Mouse (Mus musculus) C2C12 (cell line): Measurements from ENCODE around the gene Prodh2. TPM values are rescaled to one million over a fixed set of nuclear protein-coding genes. Genes with fewer than 3 reads are reported as not detected.

Experiments used
- H3K27me3 ChIP-seq: one replicate; pipeline ENCODE4 v1.6.1; 2011; ENCODE audit not compliant: control insufficient read depth, insufficient read depth, insufficient read length
- H3K36me3 ChIP-seq: one replicate; pipeline ENCODE4 v1.6.1; 2011; ENCODE audit not compliant: control insufficient read depth, insufficient read depth
- H3K4me3 ChIP-seq: one replicate; pipeline ENCODE4 v1.5.1; 2011; ENCODE audit warnings: mild to moderate bottlenecking, control low read depth; ENCODE audit not compliant: poor library complexity, insufficient read depth, severe bottlenecking
- H3K79me2 ChIP-seq: one replicate; pipeline ENCODE4 v1.6.1; 2011; ENCODE audit not compliant: control insufficient read depth, insufficient read depth
- H3K79me3 ChIP-seq: one replicate; pipeline ENCODE4 v1.6.1; 2011; ENCODE audit warnings: low read depth, control low read depth
- H3ac ChIP-seq: one replicate; pipeline ENCODE3; 2011; ENCODE audit warnings: low read depth; ENCODE audit not compliant: control insufficient read depth, insufficient read length
- CEBPB ChIP-seq: IDR thresholded peaks from one replicate; pipeline ENCODE4 v1.6.1; 2011; ENCODE audit warnings: low read depth, mild to moderate bottlenecking, control low read depth, moderate library complexity
- CTCF ChIP-seq: IDR thresholded peaks from one replicate; pipeline ENCODE4 v1.5.1; 2011; ENCODE audit not compliant: control insufficient read depth, insufficient read depth, insufficient read length
- FOSL1 ChIP-seq: IDR thresholded peaks from one replicate; pipeline ENCODE4 v1.8.0; 2011; ENCODE audit warnings: mild to moderate bottlenecking, low read length; ENCODE audit not compliant: poor library complexity, insufficient read depth, severe bottlenecking
- MAX ChIP-seq: IDR thresholded peaks from one replicate; pipeline ENCODE4 v1.6.1; 2011; ENCODE audit warnings: mild to moderate bottlenecking, control low read depth
- MYOD1 ChIP-seq: IDR thresholded peaks from one replicate; pipeline ENCODE4 v1.6.1; 2011; ENCODE audit warnings: low read depth; ENCODE audit not compliant: control insufficient read depth, insufficient read length
- MYOG ChIP-seq: IDR thresholded peaks from one replicate; pipeline ENCODE4 v1.6.1; 2011; ENCODE audit not compliant: control insufficient read depth, insufficient read length; ENCODE audit errors: extremely low read depth
- USF1 ChIP-seq: IDR thresholded peaks from one replicate; pipeline ENCODE4 v1.6.1; 2011; ENCODE audit warnings: low read depth, mild to moderate bottlenecking, control low read depth, moderate library complexity
- polyA plus RNA-seq: library from polyadenylated mRNA; unstranded; fragments of >200 nt; fragmentation: generic; extraction: Trizol; gene quantifications from one replicate; pipeline ENCODE4 v1.2.1, GENCODE M21; 2012; ENCODE audit warnings: missing spikeins

The Prodh2 gene
- polyA plus RNA-seq, 1 experiment: 0.02 TPM

DNA sequence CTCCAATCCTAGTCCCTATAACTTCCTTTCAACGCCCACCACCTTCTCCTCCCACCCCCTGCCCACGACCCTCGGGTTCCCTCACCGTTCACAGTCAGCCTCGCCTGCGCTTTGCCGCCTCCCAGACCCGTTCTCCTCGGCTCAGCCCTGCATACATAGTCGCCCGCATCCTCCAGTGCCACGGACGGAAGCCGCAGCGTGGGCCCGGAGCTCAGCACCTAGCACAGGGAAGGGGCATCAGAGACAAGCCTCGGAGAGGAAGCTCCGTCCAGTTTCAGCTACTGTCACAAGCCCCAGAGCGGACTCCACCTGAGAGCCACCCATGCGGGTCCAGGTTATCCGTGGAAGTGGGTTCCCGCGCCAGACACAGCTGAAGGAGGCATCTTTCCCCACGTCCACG lies 40.1 kb upstream of the Prodh2 start:
- no peaks in the 10 kb centered on the region for H3K79me2 ChIP-seq
- no peak overlapping the region for H3ac ChIP-seq
- no peak overlapping the region for H3K4me3 ChIP-seq
- TF ChIP-seq USF1: no peak
- TF ChIP-seq MYOD1: no peak
- TF ChIP-seq FOSL1: no peak
- no peak for TF ChIP-seq CEBPB
- TF ChIP-seq MYOG: no peak
- TF ChIP-seq MAX: no peak
- no peaks in the 10 kb centered on the region for H3K79me3 ChIP-seq
- H3K27me3 ChIP-seq: peaks cover 61% of the 10 kb centered on the region
- H3K36me3 ChIP-seq: no peaks in the 10 kb centered on the region

GRCm38 (mm10) chr7:30453766-30454165 lies 39.7 kb upstream of the Prodh2 start:
- TF ChIP-seq MAX: no peak
- no peak for TF ChIP-seq CTCF
- TF ChIP-seq MYOG: no peak
- TF ChIP-seq MYOD1: no peak
- TF ChIP-seq FOSL1: no peak
- Histone ChIP-seq H3ac (no peak overlapping the region), H3K79me2 (no peaks in the 10 kb centered on the region), H3K36me3 (no peaks in the 10 kb centered on the region), H3K27me3 (peaks cover 62% of the 10 kb centered on the region), H3K79me3 (no peaks in the 10 kb centered on the region), H3K4me3 (no peak overlapping the region)

DNA sequence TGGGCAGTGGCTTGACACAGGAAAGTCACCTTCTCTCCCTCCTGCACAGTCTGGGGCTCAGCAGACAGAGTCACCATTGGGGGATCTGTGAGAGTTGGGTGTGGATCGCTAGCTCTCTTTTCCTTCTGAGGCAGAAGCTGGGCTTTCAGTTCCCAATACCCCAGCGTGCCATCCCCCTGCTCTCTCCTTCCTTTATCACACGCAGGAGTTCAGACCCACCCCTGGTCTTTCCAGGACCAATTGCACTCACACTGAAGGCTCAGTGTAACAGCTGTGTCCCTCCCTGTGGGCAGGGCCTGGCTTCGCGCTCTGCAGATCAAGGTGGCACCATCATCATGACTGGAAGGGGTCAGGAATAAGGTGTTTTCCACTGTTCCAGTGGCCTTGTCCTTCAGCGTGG lies 39.2 kb upstream of the Prodh2 start:
- Histone ChIP-seq H3K79me3 (no peaks in the 10 kb centered on the region), H3K36me3 (no peaks in the 10 kb centered on the region), H3K27me3 (peaks cover 67% of the 10 kb centered on the region), H3K4me3 (no peak overlapping the region), H3ac (no peak overlapping the region), H3K79me2 (no peaks in the 10 kb centered on the region)
- TF ChIP-seq FOSL1 (no peak), USF1 (no peak), MYOG (no peak), MYOD1 (no peak), CTCF (no peak), MAX (no peak), CEBPB (no peak)

DNA sequence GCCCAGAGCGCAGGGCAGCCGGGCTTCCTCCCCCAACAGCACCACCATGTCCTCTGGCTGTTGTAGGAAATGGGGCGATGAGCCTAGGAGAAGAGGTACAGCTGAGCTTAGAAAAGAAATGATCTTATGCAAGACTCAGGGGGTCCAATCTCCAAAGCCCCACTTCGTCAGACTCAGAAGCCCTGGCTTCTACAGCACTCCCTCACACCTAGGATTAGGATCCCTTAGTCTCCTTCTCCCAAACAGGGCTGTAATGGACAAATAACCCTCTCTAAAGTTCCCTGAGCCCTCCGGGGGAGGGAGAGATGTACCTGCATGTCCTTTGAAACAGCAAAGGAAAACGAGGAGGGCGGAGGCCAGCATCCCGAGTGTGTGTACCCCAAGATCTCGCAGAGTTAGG lies 36.9 kb upstream of the Prodh2 start:
- H3K79me2 ChIP-seq: no peaks in the 10 kb centered on the region
- no peak overlapping the region for H3K4me3 ChIP-seq
- no peaks in the 10 kb centered on the region for H3K79me3 ChIP-seq
- TF ChIP-seq MYOD1 (no peak), CEBPB (no peak), MAX (no peak), FOSL1 (no peak), USF1 (no peak), MYOG (no peak), CTCF (no peak)
- peaks cover 83% of the 10 kb centered on the region for H3K27me3 ChIP-seq
- H3K36me3 ChIP-seq: no peaks in the 10 kb centered on the region
- no peak overlapping the region for H3ac ChIP-seq

DNA sequence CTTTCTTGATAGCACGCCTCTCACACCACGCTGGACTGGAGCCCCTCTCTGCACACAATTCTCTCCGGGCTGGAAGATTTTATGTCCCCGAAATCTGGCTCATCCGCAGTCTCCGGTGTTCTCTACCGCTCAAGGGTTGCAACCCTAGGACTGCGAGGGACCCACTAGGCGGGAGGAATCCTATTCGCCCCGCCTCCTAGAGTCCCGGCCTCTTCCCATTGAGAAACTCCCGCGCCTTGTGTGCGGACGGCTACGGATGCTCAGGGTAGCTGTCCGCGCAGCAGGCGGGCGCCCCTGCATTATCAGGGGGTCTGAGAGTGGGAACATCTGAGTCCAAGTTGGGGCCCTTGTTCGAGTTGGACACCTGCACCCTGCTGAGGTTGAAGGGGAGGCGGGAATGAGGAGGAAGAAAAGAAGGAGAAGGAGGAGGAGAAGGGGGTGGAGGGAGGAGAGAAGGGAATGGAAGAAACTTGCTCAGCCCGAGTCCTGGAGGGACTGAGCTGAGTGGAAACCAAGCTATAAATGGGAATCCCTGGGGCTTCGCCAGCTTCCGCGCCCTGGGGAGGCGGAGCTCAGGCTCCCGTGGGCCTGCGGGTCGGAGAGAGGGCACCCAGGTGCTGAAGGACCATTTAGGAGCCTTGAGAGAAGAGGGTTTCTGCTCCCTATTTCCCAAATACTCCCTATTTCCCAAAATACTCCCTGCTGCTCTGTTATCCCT lies 36.4 kb upstream of the Prodh2 start:
- Histone ChIP-seq H3ac (no peak overlapping the region), H3K36me3 (no peaks in the 10 kb centered on the region), H3K79me2 (no peaks in the 10 kb centered on the region), H3K4me3 (no peak overlapping the region), H3K27me3 (peaks cover 83% of the 10 kb centered on the region), H3K79me3 (no peaks in the 10 kb centered on the region)
- TF ChIP-seq CTCF: no peak
- no peak for TF ChIP-seq MYOG
- no peak for TF ChIP-seq USF1
- no peak for TF ChIP-seq FOSL1
- TF ChIP-seq CEBPB: no peak
- TF ChIP-seq MAX: no peak
- TF ChIP-seq MYOD1: no peak

GRCm38 (mm10) chr7:30457629-30458330 lies 35.6 kb upstream of the Prodh2 start, which contains the start of the genes Kirrel2 and Nphs1:
Gene Kirrel2 (minus strand): TSS chr7:30457690.
Gene Nphs1 (plus strand): TSS chr7:30458315.
- H3K4me3 ChIP-seq: no peak within 1 kb of the TSS
- no peak for TF ChIP-seq FOSL1
- no peak for TF ChIP-seq CEBPB

More at GRCm38 (mm10) chr7:30457629-30458330, 35.6 kb upstream of the Prodh2 start, which contains the start of the genes Kirrel2 and Nphs1:
- Histone ChIP-seq H3K36me3 (no peaks in the 10 kb centered on the region), H3K79me2 (no peaks in the 10 kb centered on the region), H3K27me3 (peaks cover 82% of the 10 kb centered on the region), H3ac (no peak within 1 kb of the TSS), H3K79me3 (no peaks in the 10 kb centered on the region)
